In the genomic region with DNA sequence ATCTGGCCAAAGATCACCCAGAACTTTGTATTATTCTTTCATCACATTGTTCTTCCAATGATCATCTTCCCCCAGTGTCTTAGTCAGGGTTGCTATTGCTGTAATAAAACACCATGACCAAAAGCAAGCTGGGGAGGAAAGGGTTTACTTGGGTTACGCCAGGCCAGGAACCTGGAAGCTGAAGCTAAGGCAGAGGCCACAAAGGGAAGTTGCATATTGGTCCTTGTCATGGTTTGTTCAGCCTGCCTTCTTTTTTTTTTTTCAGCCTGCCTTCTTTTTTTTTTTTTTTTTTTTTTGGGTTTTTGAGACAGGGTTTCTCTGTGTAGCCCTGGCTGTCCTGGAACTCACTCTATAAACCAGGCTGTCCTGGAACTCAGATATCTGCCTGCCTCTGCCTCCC, we compare ENCODE assay signal across 28 mouse cellular contexts. TPM values are rescaled to one million over a fixed set of nuclear protein-coding genes. Genes with fewer than 3 reads are reported as not detected.
A peak's percentile ranks its signal among the peaks of the same experiment; 100 is the strongest.
DNase-seq lines count a peak whose midpoint lies in the region; ATAC-seq and TF ChIP-seq lines count a peak whose summit lies in the region.
"Had no signal": no experiment of that assay in that cellular context is flagged by ENCODE, and none has a peak within 500 bp of the region (broad histone marks: within the 10 kb centered on the region; RNA-seq: fewer than 3 reads in every experiment).

No protein-coding gene starts in this region.

- H3K36me3 ChIP-seq in lung, postnatal 0 days (ENCODE audit: insufficient read depth, low read length) = no peaks in the 10 kb centered on the region
- H3K36me3 ChIP-seq: embryonic facial prominence, embryonic 10.5 days; embryonic facial prominence, embryonic 13.5 days; forebrain, embryonic 12.5 days; forebrain, embryonic 15.5 days; heart, embryonic 10.5 days; heart, embryonic 13.5 days; hindbrain, embryonic 12.5 days; hindbrain, embryonic 15.5 days had no signal

- TF ChIP-seq EP300 in lung, postnatal 0 days (IDR thresholded peaks at IDR 0.05) = no peak

- peak; percentile 9 for DNase-seq in lung, postnatal 36 days
- DNase-seq in lung, postnatal 0 days (ENCODE audit: low spot score) = no peak
- DNase-seq in layer of hippocampus, adult 9-10 months (ENCODE audit: low spot score) = no peak
- DNase-seq in adrenal gland, postnatal 10 days = no peak
- no peak for DNase-seq in gastrocnemius, adult 8-10 months (ENCODE audit: low spot score in 2 of 2)
- DNase-seq: adrenal gland, postnatal 14 days; cerebellum, adult 11 months; cerebellum, adult 2 months; cerebellum, adult 9-11 months; cerebellum, postnatal 25 days; embryo, embryonic 11 days; gastrocnemius, postnatal 14 days; heart, adult 2 months; heart, postnatal 14 days; heart, postnatal 4 days had no signal

- peaks cover 3% of the 10 kb centered on the region; the same call in 1 of the 2 replicates for H3K4me1 ChIP-seq in lung, postnatal 0 days (ENCODE audit: insufficient read depth, low read depth, low read length)

- no peaks in the 10 kb centered on the region for H3K27me3 ChIP-seq in lung, postnatal 0 days (replicated peaks; ENCODE audit: insufficient read depth, low read length)
- H3K27me3 ChIP-seq: embryonic facial prominence, embryonic 13.5 days; forebrain, embryonic 12.5 days; forebrain, embryonic 15.5 days; heart, embryonic 13.5 days; hindbrain, embryonic 12.5 days; hindbrain, embryonic 15.5 days; Patski had no signal

- no peaks in the 10 kb centered on the region for H3K9me3 ChIP-seq in lung, postnatal 0 days (ENCODE audit: low read length)
- H3K9me3 ChIP-seq: embryonic facial prominence, embryonic 10.5 days; embryonic facial prominence, embryonic 13.5 days; forebrain, embryonic 12.5 days; forebrain, embryonic 15.5 days; heart, embryonic 10.5 days; heart, embryonic 13.5 days; hindbrain, embryonic 12.5 days; hindbrain, embryonic 15.5 days had no signal

- H3K4me3 ChIP-seq in lung, postnatal 0 days (ENCODE audit: low read depth, low read length) = no peak overlapping the region
- H3K4me3 ChIP-seq: embryonic facial prominence, embryonic 10.5 days; embryonic facial prominence, embryonic 13.5 days; erythroblast, embryonic 14.5 days; forebrain, embryonic 12.5 days; forebrain, embryonic 15.5 days; heart, adult 2 months; heart, embryonic 10.5 days; heart, embryonic 13.5 days; hindbrain, embryonic 12.5 days; hindbrain, embryonic 15.5 days had no signal

- no peak overlapping the region for H3K27ac ChIP-seq in lung, postnatal 0 days (ENCODE audit: low read length)
- H3K27ac ChIP-seq: embryonic facial prominence, embryonic 10.5 days; embryonic facial prominence, embryonic 13.5 days; forebrain, embryonic 12.5 days; forebrain, embryonic 15.5 days; heart, adult 2 months; heart, embryonic 10.5 days; heart, embryonic 13.5 days; hindbrain, embryonic 12.5 days; hindbrain, embryonic 15.5 days had no signal

- WGBS in lung, postnatal 0 days = 86% methylated on average over 1 of the region's 1 CpGs

- no peak for TF ChIP-seq CTCF in lung, postnatal 0 days (IDR thresholded peaks at IDR 0.05)

- no peak overlapping the region for H3K9ac ChIP-seq in lung, postnatal 0 days (replicated peaks; ENCODE audit: low read depth)
- H3K9ac ChIP-seq: embryonic facial prominence, embryonic 13.5 days; forebrain, embryonic 12.5 days; forebrain, embryonic 15.5 days; heart, embryonic 13.5 days; hindbrain, embryonic 12.5 days; hindbrain, embryonic 15.5 days had no signal

- ATAC-seq in lung, postnatal 0 days = no peak
- ATAC-seq in common myeloid progenitor, adult 5-6 weeks (replicated peaks; ENCODE audit: low read depth, poor library complexity, severe bottlenecking) = peak; percentile 48; the same call in 1 of the 2 replicates
- peak; percentile 84 for ATAC-seq in megakaryocyte, adult 5-6 weeks (ENCODE audit: poor library complexity, severe bottlenecking)
- ATAC-seq: CD4-positive, CD25-positive, alpha-beta regulatory T cell, adult 4 months; forebrain, embryonic 15.5 days; Patski had no signal

- H3K4me2 ChIP-seq in lung, postnatal 0 days (replicated peaks; ENCODE audit: low read depth, low read length) = no peak overlapping the region
- H3K4me2 ChIP-seq: embryonic facial prominence, embryonic 13.5 days; forebrain, embryonic 12.5 days; forebrain, embryonic 15.5 days; heart, embryonic 13.5 days; hindbrain, embryonic 12.5 days; hindbrain, embryonic 15.5 days had no signal

RNA-seq across cellular contexts. Expression of a gene that starts 5.9 kb away (rescaled TPM):
- 4.0 and 4.2 TPM in 2 replicates for polyA plus RNA-seq in lung, postnatal 0 days (2015; fragmentation: Nextera tagmentation; extraction: Ambion mirVana)
- total RNA-seq in common myeloid progenitor, adult 5-6 weeks (2017) = 35.1 and 46.2 TPM in 2 replicates
- total RNA-seq in megakaryocyte, adult 5-6 weeks (2015) = 52.7 and 55.2 TPM in 2 replicates
- total RNA-seq in megakaryocyte, adult 5-6 weeks (2017) = 10.8 and 13.1 TPM in 2 replicates
- 10 to 100 TPM; 20.8 to 28.4 TPM for total RNA-seq in adrenal gland, postnatal 10 days (2021)
- total RNA-seq in gastrocnemius, adult 8-10 months (2022) = 10 to 100 TPM; 17.4 to 23.3 (median 19.9) TPM

RNA-seq across cellular contexts. Expression of a gene that starts 34.1 kb away (rescaled TPM):
- 7.6 and 9.1 TPM in 2 replicates for polyA plus RNA-seq in lung, postnatal 0 days (2015; fragmentation: Nextera tagmentation; extraction: Ambion mirVana)
- 39.8 and 53.3 TPM in 2 replicates for total RNA-seq in common myeloid progenitor, adult 5-6 weeks (2017)
- 1.5 and 4.0 TPM in 2 replicates for total RNA-seq in megakaryocyte, adult 5-6 weeks (2015)
- total RNA-seq in megakaryocyte, adult 5-6 weeks (2017) = 5.4 and 5.9 TPM in 2 replicates
- total RNA-seq in adrenal gland, postnatal 10 days (2021) = 10 to 100 TPM in 1 of 2 experiments, 1 to 10 TPM in 1; 6.5 to 11.1 TPM
- total RNA-seq in gastrocnemius, adult 8-10 months (2022) = 1 to 10 TPM in 3 of 4 experiments, under 1 TPM in 1; 0.99 to 1.9 (median 1.4) TPM
